Mouse (Mus musculus) adrenal gland, adult (tissue): ENCODE measurements around the gene Mylk.

Source experiments
- DNase-seq, 2 experiments: peaks; one replicate each; pipeline ENCODE4 v3.0.0; 2022 to 2023; ENCODE audit warnings: low spot score in 1 of 2; ENCODE audit not compliant: inconsistent age in 2 of 2

The Mylk gene

DNA sequence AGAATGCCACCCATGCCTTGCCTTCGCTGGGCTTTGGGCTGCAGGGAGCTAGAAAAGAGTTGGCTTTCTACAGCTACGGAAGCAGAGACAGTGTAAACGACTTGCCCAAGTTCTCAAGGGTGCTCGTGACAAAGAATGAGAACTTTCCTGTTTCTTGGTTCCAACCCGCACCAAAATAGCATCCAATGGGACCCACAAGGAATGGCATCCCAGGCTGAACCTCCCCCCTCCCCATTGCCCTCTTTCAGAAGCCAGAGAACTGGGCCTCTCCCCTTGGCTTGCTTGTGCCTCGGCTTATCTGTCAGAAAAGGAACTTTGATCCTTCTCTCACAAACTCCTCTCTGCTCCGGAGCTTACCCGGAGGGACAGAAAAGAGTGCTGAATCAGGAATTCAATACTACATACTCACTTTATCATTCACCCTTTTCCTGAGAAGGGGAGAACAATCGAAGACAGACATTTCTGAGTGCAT, 191.4 kb downstream of the Mylk start:
- DNase-seq: no peak

DNA sequence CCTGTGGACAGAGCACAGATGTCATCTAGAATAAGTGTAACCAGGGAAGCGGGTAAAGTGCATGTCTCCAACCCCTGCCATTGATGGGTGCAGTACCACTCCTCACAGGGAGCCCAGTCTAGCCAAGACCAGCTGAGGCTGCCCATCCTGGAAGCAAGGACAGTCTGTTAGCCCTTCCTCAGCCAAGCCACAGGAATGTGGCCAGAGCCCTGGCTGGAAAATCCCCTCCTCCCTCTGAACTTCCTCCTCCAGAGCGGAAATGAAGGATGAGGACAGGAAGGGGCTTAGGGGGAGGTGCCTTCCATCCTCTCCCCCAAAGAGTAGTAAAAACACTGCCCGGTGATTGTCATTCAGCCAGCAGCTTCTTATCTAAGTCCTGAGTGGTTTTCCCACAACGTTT, 192.6 kb downstream of the Mylk start:
- DNase-seq: peak; percentile 50 to 66

DNA sequence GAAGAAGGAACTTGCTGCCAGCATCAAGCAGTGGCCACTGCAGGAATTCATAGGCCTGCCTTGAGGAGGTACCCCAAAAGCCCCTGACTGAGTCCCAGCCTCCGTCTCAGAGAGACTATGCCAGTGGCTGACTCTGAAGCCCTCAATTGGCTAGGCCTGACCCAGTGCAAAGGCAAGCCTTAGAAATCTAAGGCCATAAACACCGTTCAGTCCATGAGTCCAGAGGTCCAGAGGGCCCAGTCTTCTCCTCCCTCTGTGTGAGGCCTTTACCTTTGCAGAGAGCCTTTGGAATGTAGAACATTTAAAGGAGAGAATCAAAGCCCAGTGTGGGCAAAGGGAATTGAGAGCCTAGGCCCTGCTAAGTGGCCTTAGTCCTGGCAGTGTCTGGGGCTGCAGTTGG, 193.2 kb downstream of the Mylk start:
- no peak for DNase-seq

DNA sequence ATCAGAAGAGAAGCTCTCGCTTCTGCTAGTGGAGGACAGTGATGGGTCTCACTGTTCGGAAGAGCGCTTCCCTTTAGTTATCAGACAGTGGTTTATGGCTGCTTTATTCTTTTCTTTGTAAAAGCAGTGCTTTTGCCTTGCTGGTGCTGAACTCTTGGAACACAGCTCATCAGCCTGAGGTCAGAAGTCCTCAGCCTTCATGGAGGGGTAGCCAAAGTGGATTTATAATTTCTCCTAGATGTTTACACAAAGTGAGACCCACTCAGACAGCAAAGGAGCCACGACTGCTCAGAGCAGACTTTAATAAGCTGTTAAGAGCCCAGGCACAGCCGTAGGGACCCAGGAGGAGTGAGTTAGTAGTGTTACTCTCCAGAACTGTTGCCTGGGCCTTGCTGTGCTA, 194.9 kb downstream of the Mylk start:
- DNase-seq: no peak

DNA sequence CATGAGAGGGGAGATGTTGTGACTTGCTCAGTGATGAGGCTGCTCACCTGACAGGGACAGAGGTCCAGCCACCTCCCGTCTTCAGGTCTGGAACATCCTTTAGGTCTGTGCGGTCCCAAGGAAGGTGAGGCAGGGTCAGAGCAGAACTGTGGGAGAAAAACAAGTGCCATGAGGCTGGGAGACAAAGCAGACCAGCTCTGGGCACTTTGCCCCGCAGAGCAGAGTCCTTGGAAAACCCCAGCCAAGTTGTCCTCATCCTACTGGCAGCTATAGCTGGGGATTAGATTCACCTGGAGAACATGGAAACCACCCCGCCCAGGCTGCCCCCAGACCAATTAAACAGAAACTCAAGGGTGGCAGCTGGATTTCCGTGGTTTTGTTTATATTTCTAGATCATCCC, 195.4 kb downstream of the Mylk start:
- DNase-seq: peak in 1 of 2 experiments; percentile 41

DNA sequence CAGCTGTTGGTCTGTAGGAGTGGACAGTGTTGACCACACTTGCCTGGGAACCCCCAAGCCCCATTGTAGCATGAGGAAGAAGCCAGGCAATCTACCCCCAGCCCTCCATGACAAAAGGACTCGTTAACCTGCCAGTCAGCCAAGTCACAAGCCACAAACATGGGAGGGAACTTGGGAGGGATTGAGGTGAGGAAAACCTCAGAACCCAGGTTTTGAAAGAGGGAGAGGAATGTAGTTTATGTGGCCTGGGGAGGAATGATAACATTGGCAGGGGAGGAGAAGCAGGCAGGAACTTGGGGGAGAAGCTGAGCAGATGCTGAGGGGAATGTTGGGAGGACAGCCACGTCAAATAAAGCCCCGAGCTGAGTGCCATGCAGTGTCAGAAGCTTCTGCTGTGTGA, 196.9 kb downstream of the Mylk start:
- DNase-seq: no peak

DNA sequence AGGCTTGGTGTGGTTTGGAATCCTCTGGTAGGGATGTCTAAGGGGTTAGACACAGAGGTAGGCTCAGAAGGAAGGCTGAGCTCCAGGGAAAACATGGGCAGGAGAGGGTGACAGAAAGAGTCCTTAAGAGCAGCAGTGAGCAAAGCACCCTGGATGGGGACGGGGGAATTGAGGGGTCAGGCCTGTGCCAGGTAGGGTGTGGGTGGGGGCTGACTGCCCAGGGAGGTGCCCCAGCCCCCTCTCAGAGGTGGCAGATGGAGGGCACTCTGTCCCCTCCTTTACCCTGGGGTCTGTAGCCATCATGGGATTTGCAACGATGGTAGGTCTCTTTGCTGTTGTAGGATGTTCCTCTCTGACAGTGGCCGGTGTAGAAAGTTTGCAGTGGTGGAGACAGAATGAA, 201.3 kb downstream of the Mylk start:
- no peak for DNase-seq

DNA sequence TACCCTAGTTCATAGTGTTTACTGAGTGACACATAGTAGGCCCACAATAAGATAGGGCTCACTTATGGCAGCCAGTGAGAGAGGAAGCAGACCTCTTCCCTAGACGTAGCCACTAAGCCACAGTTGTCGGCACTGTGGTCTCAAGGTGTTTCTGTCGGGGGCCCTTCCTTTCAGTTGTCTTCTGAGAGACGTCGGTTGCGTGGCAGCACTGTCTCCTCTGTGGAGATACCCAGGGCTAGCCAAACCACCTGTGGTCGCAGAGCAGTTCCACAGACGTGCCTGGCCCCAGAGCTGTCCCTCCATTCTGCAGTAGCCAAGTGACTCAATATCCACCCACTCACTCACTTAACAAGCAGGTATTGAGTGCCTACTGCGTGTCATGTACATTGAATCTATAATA, 205.9 kb downstream of the Mylk start:
- DNase-seq: no peak

DNA sequence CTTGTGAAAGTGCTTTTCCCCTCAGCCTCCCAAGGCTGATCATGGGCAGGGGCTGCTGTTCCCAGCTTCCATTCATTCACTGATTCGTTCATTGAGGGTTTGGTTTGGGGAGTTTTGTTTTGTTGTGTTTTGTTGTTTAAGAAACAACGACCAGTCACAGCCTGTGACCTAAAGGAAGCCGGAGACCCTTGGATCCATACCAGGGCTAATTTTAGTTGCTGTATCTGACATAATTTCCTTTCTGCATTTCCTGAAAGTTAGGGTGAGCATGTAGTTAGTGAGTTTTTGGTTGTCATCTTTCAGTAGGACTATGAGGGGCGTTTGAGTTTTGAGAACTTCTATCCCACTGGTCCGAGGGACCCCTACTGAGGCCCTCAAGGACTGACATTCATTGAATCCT, 207.2 kb downstream of the Mylk start:
- DNase-seq: no peak

DNA sequence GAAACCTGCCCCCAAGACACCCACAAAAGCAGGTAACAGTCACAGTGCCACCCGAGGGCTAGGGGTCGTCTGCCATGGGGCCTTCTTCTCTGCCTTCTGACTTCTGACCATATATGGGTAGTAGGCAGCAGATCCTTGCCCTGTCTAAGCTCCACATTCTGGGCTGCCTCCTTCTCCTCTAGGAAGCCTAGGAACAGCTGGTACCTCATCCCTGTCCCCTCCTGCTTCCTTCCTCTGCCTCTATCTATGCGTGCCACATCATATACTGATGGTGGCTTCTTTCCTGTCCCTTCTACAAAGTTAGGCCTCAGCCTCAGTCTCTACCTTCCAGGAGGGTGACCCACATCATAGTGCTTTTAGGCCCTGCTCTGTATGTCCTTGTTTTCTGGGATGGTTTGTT, 207.8 kb downstream of the Mylk start:
- DNase-seq: no peak

DNA sequence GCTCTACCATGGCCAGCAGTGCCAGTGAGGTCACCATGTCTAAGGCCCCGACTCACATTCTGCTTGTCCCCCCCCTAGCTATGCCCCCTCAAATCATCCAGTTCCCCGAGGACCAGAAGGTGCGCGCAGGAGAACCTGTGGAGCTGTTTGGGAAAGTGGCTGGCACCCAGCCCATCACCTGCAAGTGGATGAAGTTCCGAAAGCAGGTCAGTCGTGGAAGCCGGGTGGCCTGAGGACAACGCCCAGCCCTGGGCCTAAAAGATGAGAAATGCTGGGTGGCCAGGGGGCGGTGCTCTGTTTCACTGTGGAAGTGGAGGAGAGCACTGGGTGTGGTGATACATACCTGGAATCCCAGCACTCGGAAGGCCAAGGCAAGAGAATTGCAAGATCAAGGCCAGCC, 208.5 kb downstream of the Mylk start:
- no peak for DNase-seq

DNA sequence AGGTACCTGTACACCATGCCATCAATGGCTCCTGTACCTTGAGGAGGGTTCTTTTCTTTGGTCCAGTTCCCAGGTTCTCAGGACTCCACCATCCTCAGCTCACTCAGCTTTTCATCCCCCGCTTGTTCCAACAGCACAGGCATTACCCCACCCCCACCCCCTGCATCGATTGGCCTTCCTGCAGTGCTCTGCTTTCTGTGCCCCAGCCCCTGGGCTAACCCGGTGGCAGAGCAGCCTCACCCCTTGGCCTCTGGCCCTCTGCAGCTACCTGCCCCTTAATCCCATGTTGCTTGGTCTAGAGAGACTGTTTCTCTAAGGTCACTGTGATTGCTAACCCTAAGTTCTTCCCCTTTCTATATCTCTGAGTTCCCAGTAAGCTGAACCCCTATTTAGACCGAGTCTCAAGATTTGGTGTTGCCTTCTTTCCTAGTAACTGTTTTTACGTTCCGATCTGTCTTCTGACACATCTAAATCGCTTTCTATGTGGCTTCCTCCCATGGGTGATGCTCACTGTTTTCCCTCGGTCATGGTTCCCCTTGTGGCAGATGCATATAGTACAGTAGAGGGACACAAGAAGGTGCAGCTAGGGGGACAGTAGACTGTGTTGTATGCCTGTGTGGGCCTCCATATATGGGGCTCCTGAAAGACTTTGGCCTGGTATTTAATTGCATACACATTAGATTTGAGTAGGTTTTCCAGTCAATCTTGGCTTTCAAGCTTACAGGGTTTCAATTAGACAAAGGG, 212.6 kb downstream of the Mylk start:
- DNase-seq: no peak

DNA sequence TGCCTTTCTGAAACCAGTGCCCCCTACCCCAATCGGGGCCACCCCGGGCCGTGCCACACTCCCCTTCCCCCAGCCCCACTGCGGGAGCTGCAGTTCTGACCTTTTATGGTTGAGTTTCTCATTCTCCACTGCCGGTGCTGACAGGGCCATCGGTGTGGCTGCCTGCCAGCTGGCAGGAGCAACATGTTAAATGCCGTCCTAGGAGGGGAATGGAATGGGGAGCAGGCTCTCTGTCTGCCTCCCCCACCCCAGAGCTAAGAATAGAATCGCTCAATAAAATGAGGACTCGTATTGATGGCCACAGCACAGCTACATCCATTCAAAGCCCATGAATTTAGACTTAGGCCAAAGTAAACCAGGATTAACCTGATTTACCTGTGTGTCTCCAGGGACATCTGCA, 213.7 kb downstream of the Mylk start:
- peak; percentile 95 to 96 for DNase-seq

DNA sequence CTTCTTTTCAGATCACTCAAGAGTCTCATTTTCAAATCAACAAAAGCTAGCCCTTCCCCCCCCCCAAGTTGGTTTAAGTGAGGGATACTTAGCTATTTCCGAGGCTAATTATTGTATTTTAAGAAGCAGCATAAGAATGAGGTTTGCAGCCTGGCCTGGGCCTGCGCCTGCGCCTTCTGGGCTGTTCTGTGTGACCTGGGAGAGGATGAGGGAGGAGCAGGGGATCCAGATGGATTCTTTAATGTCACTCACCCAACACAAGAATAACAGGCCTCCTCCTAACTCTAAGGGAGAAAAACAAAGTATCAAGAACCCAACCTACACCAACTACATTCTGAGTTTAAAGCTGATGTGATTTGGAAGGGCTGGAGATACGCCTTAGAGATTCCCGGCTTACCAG, 214.3 kb downstream of the Mylk start:
- no peak for DNase-seq

DNA sequence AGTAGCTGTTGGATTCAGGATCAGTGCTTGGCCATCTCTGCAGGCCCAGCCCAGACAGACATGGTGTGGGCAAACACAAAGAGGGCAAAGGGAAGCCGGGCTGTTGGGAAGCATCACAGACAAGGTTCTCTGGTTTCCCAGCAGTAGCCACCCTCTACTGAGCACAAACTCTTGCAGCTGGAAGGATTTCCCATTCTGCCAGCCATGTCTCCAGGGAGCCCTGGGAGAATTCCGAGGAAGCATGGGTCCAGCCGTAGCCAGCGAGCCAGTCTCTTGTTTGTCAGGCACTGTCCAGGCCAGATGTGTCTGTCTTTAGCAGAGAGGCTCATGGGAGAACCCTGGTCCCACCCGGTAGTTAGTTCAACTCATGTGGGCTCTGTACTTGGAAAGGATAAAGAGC, 215.2 kb downstream of the Mylk start:
- DNase-seq: no peak

DNA sequence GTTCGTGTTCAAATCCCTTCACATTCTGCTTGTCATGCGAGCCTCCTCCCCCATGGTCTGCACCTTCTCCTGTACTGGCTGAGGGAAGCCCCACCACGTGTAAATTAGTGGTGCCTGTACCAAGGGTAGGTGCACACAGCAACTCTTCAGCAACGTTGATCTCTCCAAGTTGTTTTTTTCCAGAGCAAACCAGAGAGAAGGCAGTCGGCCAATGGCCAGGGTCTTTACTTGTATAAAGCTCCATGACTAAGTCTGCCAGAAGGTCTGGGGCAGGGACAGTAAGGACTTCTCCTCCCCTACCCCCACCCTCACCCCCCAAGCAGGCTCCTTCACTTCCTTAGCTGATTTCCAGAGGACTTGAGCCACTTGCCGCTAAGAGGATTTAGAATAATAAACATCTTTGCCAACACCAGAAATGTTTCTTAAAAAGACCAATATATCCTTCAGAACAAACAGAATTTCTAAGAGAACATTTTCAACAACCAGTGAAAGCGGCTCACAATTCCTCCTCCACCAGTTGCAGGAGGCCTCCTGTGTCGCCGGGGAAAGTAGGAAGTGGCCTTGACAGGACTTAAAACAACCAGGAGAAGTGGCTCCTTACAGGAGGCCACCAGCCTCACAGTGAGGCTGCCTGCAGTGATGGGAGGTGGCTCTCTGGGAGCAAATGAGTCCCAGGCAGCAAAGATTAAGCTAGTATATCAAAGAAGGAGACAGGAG, 216.0 kb downstream of the Mylk start:
- DNase-seq: peak in 1 of 2 experiments; percentile 70

DNA sequence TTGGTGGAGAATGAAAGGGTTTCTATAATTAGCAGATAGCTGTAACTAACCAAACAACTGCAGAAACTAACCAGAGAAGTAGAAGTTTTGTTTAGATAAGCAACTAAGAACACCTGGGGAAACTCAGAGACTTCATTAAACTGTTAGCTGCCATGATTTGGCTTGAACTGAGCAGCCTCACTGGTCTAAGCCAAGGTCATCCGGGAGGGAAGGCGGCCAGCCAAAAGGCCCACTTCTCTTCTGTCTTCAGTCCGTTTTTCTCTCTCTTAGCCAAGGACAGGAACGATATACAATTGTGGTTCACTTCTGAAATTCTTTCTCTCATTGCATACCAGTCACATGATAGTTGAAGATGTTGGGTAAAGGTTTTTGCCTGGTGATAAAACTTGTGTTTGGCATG, 217.3 kb downstream of the Mylk start:
- peak; percentile 60 to 74 for DNase-seq

DNA sequence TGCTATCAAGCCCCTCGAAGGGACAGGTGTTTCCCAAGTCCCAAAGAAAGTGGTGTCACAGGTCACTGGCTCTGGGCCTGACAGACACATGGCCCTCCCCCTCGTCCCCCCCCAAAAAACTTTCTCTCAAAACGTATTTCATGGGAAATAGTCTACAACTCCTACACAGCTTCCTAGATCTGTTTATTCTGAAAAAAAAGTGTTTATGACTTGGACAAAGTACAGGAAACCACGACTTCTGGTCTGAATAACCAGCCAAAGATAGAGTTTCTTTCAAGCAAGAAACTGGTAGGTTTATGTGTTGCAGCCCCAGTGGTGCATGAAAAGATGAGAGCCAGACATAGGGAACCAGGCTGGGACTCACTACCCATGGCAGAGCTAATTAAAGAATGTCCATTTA, 218.0 kb downstream of the Mylk start:
- no peak for DNase-seq

DNA sequence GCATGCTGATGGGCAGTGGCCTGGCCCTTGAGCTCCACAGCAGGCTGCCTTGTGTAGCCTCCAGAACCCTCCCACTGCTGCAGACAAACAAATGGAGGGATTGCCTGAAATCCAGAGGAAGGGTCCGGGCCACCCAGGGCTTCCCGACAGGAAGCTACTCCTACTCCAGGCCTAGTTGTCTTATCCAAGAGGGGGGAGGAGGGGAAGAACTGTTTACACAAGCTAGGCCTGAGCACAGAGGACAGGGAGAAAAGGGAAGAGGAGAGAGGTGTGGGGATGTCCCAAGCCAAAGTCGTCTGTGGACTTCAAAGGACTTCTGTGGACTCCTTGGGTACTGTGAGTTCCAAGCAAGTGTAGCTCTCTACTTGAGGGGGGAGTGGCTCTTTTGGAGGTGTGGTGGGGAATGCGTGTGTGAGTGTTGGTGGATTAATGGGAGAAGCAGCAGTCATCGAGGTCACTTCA, 221.6 kb downstream of the Mylk start:
- no peak for DNase-seq

DNA sequence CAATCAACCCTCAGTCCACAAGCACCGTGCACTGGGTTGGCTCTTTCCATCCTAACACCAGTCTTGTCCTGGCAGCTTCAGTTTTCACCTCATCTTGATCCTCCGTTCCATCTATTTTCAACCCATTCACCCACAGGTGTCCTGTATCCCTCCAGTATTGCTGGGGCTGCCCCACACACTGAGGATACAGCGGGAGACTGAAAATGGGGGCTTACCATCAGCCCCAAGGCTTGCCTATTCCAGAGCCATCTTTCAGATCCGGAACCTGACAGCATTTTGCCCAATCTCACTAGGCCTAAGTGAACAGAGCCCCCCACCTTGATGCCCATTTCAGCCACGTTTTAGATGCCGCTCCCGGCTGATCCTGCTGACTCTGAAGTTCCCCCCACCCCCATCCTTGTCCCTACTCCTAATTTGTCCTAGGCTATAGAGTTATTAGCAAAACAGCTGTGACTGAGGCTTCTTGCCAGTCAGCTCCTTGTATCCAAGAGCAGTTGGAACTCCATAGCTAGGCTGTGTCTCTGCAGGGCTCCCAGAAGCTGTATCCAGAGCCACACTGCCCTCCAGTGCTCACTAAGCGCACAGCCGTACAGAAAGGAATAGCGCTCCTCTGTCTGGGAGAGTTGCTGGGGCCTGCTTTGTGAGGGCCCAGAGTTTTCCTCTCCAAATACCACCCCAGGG, 222.2 kb downstream of the Mylk start:
- peak; percentile 81 to 92 for DNase-seq

DNA sequence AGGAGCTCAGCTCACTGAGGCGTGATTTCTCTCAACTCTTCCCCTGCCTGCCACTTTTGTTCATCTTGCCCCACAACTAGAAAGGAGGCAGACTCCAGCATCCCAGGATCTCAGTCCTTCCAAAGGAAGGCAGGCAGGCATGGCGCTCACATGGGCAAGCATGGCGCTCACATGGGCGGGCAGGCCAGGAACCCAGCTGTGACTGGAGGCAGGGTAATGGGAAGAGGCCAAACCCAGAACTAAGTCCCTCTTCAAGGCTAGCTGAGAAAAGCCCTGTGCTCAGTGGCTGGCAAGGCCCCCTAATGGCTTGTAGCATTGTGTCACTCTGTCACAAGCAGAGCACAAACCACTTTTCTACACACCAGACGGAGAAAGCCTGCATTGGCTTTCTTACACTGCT, 223.2 kb downstream of the Mylk start:
- DNase-seq: no peak

DNA sequence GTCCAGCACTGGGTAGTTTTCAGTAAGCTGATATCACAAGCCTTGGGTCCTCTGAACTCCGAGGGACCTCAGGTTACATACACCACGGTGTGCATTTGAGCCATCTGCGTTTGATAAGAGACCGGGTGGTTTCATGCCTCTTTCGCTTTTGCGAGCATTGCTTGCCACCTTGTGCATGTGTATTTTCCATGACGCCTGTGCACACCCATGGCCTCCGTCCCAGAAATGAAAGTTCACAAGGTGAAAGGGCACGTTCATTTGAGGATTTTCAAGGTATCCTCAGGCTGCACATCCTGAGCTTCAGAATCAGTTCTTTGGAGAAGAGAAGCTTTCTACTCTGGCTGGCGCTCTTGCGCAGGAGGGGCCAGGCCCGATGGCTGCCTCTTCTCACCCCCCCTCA, 227.5 kb downstream of the Mylk start:
- DNase-seq: peak; percentile 50 to 82
